Mouse (Mus musculus): ENCODE results near the gene Trim17. TPM values are rescaled to one million over a fixed set of nuclear protein-coding genes. Genes with fewer than 3 reads are reported as not detected.

Trim17 gene
- polyA plus RNA-seq, 1 experiment, result not detected

GRCm38 (mm10) chr11:58985299-58985917 lies 30.9 kb downstream of the Trim17 start:
- Histone ChIP-seq H3K4me1 (ENCODE audit: control insufficient read depth, insufficient read depth, insufficient read length, low read length) (peaks cover 4% of the 10 kb centered on the region), H3K27ac (replicated peaks; ENCODE audit: low read depth, low read length) (no peak overlapping the region)

DNA sequence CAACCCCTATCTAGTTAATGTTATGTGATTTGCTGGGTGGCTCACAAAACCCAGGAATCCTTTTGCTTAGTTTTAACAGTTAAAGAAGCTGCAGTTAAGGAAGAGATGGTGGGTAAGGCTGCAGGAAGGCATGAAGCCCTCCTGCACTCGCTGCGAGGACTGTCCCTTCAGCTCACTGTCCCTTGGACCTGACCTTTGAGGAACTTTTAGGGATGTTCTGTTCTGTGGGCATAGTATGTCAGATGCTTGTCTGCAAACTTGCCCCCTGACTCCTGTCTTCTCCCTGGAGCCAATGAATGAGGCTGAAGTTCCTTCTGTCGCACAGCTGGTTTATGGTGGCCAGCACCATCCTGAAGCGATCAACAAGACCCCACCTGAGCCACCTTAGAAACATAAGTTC lies 34.7 kb downstream of the Trim17 start:
- Histone ChIP-seq H3K27ac (replicated peaks; ENCODE audit: low read depth, low read length) (no peak overlapping the region), H3K4me1 (ENCODE audit: control insufficient read depth, insufficient read depth, insufficient read length, low read length) (peaks cover 2% of the 10 kb centered on the region; the same call in 1 of the 2 replicates), H3K4me3 (ENCODE audit: insufficient read depth, low read depth, low read length) (no peak overlapping the region)

More at GRCm38 (mm10) chr11:58985299-58985917, 30.9 kb downstream of the Trim17 start:
- H3K4me3 ChIP-seq (ENCODE audit: insufficient read depth, low read depth, low read length), result no peak overlapping the region

DNA sequence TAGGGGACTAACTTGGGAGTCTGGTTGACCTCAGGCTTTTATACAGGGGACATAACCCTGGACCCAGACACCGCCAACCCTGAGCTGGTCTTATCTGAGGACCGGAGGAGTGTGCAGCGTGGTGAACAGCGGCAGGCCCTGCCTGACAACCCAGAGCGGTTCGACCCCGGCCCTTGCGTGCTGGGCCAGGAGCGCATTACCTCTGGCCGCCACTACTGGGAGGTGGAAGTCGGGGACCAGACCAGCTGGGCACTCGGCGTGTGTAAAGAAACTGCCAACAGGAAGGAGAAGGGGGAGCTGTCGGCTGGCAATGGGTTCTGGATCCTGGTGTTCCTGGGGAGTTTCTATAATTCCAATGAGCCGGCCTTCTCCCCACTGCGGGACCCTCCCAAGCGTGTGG lies 35.7 kb downstream of the Trim17 start:
- H3K27ac ChIP-seq (replicated peaks; ENCODE audit: low read depth, low read length), result no peak overlapping the region
- H3K4me1 ChIP-seq (ENCODE audit: control insufficient read depth, insufficient read depth, insufficient read length, low read length), result peaks cover 3% of the 10 kb centered on the region; the same call in 1 of the 2 replicates
- no peak overlapping the region for H3K4me3 ChIP-seq (ENCODE audit: insufficient read depth, low read depth, low read length)

DNA sequence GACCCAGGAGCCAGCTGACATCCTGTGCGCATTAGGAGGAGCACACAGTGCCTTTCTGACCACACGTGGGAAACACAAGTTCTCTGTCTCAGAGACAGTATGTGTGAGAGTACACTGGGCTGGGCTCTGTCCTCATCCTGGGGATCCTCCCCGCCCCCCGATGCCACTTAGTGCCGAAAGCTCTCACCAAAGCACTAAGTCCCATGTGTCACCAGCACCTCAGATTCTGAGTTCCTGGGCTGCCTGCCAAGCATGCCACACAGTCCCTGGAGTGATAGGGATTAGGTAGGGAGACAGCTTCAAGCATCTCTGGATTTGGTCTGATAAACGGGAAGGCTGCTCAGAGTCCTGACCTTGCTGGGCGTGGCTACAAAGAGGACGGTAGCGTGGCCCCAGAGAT lies 36.3 kb downstream of the Trim17 start:
- Histone ChIP-seq H3K4me1 (ENCODE audit: control insufficient read depth, insufficient read depth, insufficient read length, low read length) (peaks cover 3% of the 10 kb centered on the region; the same call in 1 of the 2 replicates), H3K27ac (replicated peaks; ENCODE audit: low read depth, low read length) (no peak overlapping the region), H3K4me3 (ENCODE audit: insufficient read depth, low read depth, low read length) (no peak overlapping the region)

- H3K4me1 ChIP-seq (ENCODE audit: control insufficient read depth, insufficient read depth, insufficient read length, low read length), result peaks cover 3% of the 10 kb centered on the region; the same call in 1 of the 2 replicates
These were observed 37.4 kb downstream of the Trim17 start for GRCm38 (mm10) chr11:58991911-58992310.

DNA sequence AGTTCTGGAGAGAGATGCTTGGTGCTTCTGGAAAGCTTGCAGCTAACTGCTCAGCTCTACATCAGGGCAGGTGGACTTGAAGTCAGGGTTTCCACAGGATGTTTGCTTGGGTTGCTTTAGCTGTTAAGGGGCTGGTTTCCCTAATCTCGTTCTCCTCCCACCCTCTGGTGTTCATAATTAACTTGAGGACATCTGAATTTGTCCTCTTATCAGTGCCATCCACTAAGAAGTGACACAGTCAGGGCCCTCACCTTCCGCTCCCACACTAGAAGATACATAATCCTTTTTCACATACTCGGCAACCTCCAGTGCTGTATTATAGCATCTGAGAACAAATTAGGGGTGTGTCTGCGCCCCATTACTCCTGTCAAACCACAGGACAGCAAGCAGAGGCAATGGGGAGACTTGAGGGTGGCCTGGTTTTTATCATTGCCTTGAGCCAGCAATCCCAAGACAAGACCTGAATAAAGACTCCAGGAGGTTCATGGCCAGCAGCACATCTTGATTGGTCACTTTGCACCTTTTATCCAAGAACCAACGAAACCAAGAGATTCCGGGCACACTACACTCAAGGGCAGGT lies 38.7 kb downstream of the Trim17 start:
- Histone ChIP-seq H3K27ac (replicated peaks; ENCODE audit: low read depth, low read length) (no peak overlapping the region), H3K4me3 (ENCODE audit: insufficient read depth, low read depth, low read length) (no peak overlapping the region), H3K4me1 (ENCODE audit: control insufficient read depth, insufficient read depth, insufficient read length, low read length) (peaks cover 3% of the 10 kb centered on the region; the same call in 1 of the 2 replicates)

More at GRCm38 (mm10) chr11:58991911-58992310, 37.4 kb downstream of the Trim17 start:
- Histone ChIP-seq H3K27ac (replicated peaks; ENCODE audit: low read depth, low read length) (no peak overlapping the region), H3K4me3 (ENCODE audit: insufficient read depth, low read depth, low read length) (no peak overlapping the region)

- Histone ChIP-seq H3K4me1 (ENCODE audit: control insufficient read depth, insufficient read depth, insufficient read length, low read length) (peaks cover 3% of the 10 kb centered on the region; the same call in 1 of the 2 replicates), H3K27ac (replicated peaks; ENCODE audit: low read depth, low read length) (no peak overlapping the region), H3K4me3 (ENCODE audit: insufficient read depth, low read depth, low read length) (peak overlapping the region; percentile 43)
These were observed 39.9 kb downstream of the Trim17 start for GRCm38 (mm10) chr11:58994337-58994826.

- Histone ChIP-seq H3K27ac (replicated peaks; ENCODE audit: low read depth, low read length) (no peak overlapping the region), H3K4me1 (ENCODE audit: control insufficient read depth, insufficient read depth, insufficient read length, low read length) (peaks cover 3% of the 10 kb centered on the region; the same call in 1 of the 2 replicates), H3K4me3 (ENCODE audit: insufficient read depth, low read depth, low read length) (no peak overlapping the region)
These were observed 40.7 kb downstream of the Trim17 start for GRCm38 (mm10) chr11:58995061-58995806.

DNA sequence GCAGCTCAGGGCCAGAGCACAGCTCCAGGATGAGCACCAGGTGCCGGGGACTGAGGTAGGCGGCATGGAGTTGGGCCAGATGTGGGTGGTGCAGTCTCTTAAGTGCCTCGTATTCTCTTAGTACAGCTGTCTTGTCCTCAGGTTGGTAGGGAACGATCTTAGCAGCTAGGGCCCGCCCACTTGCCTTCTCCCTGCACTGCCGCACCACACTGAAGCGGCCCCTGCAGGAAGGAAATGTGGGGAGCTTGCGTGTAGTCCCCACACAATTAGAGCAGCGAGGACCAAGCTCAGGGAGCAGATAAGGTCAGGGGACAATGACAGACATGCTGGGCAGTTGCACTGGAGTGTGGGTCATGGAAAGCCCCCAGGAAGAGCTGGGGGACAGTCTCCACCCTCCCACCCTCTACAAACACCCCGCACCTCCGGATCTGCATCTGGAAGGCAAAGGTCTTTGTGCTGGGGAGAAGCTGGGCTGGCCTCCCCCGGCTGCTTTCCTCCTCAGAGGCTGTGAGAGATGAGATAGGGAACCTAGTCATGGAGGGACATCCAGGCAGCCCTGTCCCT lies 41.4 kb downstream of the Trim17 start:
- Histone ChIP-seq H3K4me1 (ENCODE audit: control insufficient read depth, insufficient read depth, insufficient read length, low read length) (peaks cover 3% of the 10 kb centered on the region; the same call in 1 of the 2 replicates), H3K27ac (replicated peaks; ENCODE audit: low read depth, low read length) (no peak overlapping the region)

DNA sequence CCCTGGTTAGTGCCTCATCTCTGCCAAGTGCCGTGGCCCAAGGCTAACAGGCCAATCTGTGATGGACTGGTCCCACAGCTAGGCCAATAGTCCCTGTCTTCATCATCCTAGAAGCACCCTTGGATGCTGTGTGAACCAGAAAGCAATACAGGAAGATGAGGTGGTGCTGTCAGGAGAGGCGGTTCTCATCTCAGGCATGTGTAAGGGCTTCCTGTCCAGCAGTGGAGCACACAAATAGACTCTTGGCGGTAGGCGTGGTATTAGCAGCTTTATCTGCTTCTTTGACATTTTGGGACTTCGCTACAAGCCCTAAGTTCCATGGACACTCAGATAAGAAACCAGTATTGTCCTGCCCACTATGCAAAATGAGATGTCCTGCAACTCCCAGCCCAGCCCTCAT lies 43.1 kb downstream of the Trim17 start:
- Histone ChIP-seq H3K4me1 (ENCODE audit: control insufficient read depth, insufficient read depth, insufficient read length, low read length) (peaks cover 3% of the 10 kb centered on the region; the same call in 1 of the 2 replicates), H3K27ac (replicated peaks; ENCODE audit: low read depth, low read length) (no peak overlapping the region), H3K4me3 (ENCODE audit: insufficient read depth, low read depth, low read length) (no peak overlapping the region)

More for the DNA sequence above, 41.4 kb downstream of the Trim17 start:
- no peak overlapping the region for H3K4me3 ChIP-seq (ENCODE audit: insufficient read depth, low read depth, low read length)

GRCm38 (mm10) chr11:58999158-58999557 lies 44.7 kb downstream of the Trim17 start:
- Histone ChIP-seq H3K4me1 (ENCODE audit: control insufficient read depth, insufficient read depth, insufficient read length, low read length) (peaks cover 2% of the 10 kb centered on the region; the same call in 1 of the 2 replicates), H3K4me3 (ENCODE audit: insufficient read depth, low read depth, low read length) (no peak overlapping the region), H3K27ac (replicated peaks; ENCODE audit: low read depth, low read length) (no peak overlapping the region)

GRCm38 (mm10) chr11:58999830-59000229 lies 45.3 kb downstream of the Trim17 start:
- Histone ChIP-seq H3K4me3 (ENCODE audit: insufficient read depth, low read depth, low read length) (no peak overlapping the region), H3K27ac (replicated peaks; ENCODE audit: low read depth, low read length) (no peak overlapping the region), H3K4me1 (ENCODE audit: control insufficient read depth, insufficient read depth, insufficient read length, low read length) (no peaks in the 10 kb centered on the region)

- H3K4me3 ChIP-seq (ENCODE audit: insufficient read depth, low read depth, low read length), result no peak overlapping the region
- H3K27ac ChIP-seq (replicated peaks; ENCODE audit: low read depth, low read length), result no peak overlapping the region
- no peaks in the 10 kb centered on the region for H3K4me1 ChIP-seq (ENCODE audit: control insufficient read depth, insufficient read depth, insufficient read length, low read length)
These were observed 46.1 kb downstream of the Trim17 start for GRCm38 (mm10) chr11:59000635-59001034.

DNA sequence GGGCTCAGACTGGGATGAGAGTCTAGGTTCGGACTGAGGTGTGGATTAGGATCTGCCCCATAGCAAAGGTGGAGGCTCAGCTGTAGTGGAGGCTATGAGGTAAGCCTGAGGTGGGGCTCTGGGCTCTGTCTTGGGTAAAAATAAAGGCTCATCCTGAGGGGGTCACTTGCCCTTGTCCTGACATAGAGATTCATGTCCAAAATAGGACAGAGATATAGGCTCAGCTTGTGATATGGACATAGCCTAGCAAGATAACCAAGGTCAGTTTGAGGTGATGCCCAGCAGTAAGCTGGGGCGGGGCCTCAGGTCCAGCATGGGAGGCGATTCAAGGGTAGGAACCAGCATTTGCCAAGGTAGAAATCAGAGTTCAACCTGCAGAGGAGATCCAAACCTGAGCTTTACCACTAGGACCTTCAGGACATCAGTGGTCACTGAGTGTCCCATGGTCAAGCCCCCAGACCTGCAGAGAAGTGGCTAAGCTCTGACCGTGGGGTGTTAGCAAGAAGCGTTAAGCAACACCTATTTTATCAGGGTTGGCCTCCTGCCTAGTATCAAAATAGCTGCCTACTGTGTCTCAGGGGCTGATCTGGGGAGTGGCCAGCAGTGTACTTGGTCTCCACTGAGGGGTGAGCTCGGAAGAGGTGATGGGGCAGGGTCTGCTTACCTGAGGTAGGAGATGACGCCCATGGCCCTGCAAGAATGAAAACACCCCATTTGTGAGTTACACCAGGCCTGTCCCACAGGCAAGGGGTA lies 48.0 kb downstream of the Trim17 start:
- no peak overlapping the region for H3K27ac ChIP-seq (replicated peaks; ENCODE audit: low read depth, low read length)
- no peak overlapping the region for H3K4me3 ChIP-seq (ENCODE audit: insufficient read depth, low read depth, low read length)
- no peaks in the 10 kb centered on the region for H3K4me1 ChIP-seq (ENCODE audit: control insufficient read depth, insufficient read depth, insufficient read length, low read length)
